8 mouse cellular contexts compared by ENCODE assay signal in genomic region chr9:60276351-60276750, GRCm38 (mm10).
DNase-seq lines count a peak whose midpoint lies in the region; ATAC-seq and TF ChIP-seq lines count a peak whose summit lies in the region.

No protein-coding gene starts in this region.

- 17% methylated on average over 5 of the region's 5 CpGs for WGBS in lung, embryonic 14.5 days
- 38% methylated on average over 5 of the region's 5 CpGs for WGBS in lung, adult 2 months
- WGBS in hindbrain, postnatal 0 days = 27% methylated on average over 5 of the region's 5 CpGs
- WGBS in midbrain, postnatal 0 days = 20% methylated on average over 5 of the region's 5 CpGs

- H3K9ac ChIP-seq in lung, embryonic 14.5 days = no peak overlapping the region
- no peak overlapping the region for H3K9ac ChIP-seq in hindbrain, postnatal 0 days (replicated peaks; ENCODE audit: low read length)
- no peak overlapping the region for H3K9ac ChIP-seq in midbrain, postnatal 0 days (replicated peaks; ENCODE audit: low read length, poor library complexity, severe bottlenecking)

- H3K4me2 ChIP-seq in lung, embryonic 14.5 days = no peak overlapping the region
- no peak overlapping the region for H3K4me2 ChIP-seq in hindbrain, postnatal 0 days (ENCODE audit: low read depth, low read length)
- no peak overlapping the region for H3K4me2 ChIP-seq in midbrain, postnatal 0 days (ENCODE audit: low read depth, low read length, poor library complexity, severe bottlenecking)

- TF ChIP-seq POLR2A in lung, adult 2 months (IDR thresholded peaks at IDR 0.05; ENCODE audit: borderline replicate concordance, extremely low read depth, low read depth, low read length) = no peak

- ATAC-seq in lung, embryonic 14.5 days (ENCODE audit: insufficient read depth) = no peak
- no peak for ATAC-seq in hindbrain, postnatal 0 days
- no peak for ATAC-seq in midbrain, postnatal 0 days (ENCODE audit: low FRiP score)
- no peak for ATAC-seq in megakaryocyte, adult 5-6 weeks (ENCODE audit: poor library complexity, severe bottlenecking)

- TF ChIP-seq CTCF in lung, embryonic 14.5 days (IDR thresholded peaks at IDR 0.05; ENCODE audit: low read depth) = peak; percentile 58
- TF ChIP-seq CTCF in lung, adult 2 months (IDR thresholded peaks at IDR 0.05; ENCODE audit: insufficient read depth, low read length) = no peak
- TF ChIP-seq CTCF in hindbrain, postnatal 0 days (IDR thresholded peaks at IDR 0.05; ENCODE audit: low read depth) = peak; percentile 73
- TF ChIP-seq CTCF in midbrain, postnatal 0 days (IDR thresholded peaks at IDR 0.05) = peak; percentile 76

- H3K9me3 ChIP-seq in lung, embryonic 14.5 days (ENCODE audit: low read depth, low read length) = no peaks in the 10 kb centered on the region
- H3K9me3 ChIP-seq in hindbrain, postnatal 0 days (ENCODE audit: low read length) = no peaks in the 10 kb centered on the region
- no peaks in the 10 kb centered on the region for H3K9me3 ChIP-seq in midbrain, postnatal 0 days (ENCODE audit: low read length)

- peaks cover 19% of the 10 kb centered on the region for H3K4me1 ChIP-seq in lung, embryonic 14.5 days (ENCODE audit: insufficient read depth)
- H3K4me1 ChIP-seq in lung, adult 2 months (ENCODE audit: control insufficient read depth, insufficient read depth, low read length) = no peaks in the 10 kb centered on the region
- H3K4me1 ChIP-seq in hindbrain, postnatal 0 days (ENCODE audit: insufficient read depth, low read length) = no peaks in the 10 kb centered on the region
- H3K4me1 ChIP-seq in midbrain, postnatal 0 days (ENCODE audit: insufficient read depth, low read length) = no peaks in the 10 kb centered on the region

- H3K4me3 ChIP-seq in lung, embryonic 14.5 days (ENCODE audit: low read depth, low read length) = no peak overlapping the region
- H3K4me3 ChIP-seq in lung, adult 2 months (replicated peaks; ENCODE audit: extremely low read depth, low read depth, low read length) = no peak overlapping the region
- no peak overlapping the region for H3K4me3 ChIP-seq in hindbrain, postnatal 0 days (ENCODE audit: low read length)
- no peak overlapping the region for H3K4me3 ChIP-seq in midbrain, postnatal 0 days (ENCODE audit: low read depth, low read length)

- H3K27me3 ChIP-seq in lung, embryonic 14.5 days (ENCODE audit: insufficient read depth, low read length) = no peaks in the 10 kb centered on the region
- H3K27me3 ChIP-seq in hindbrain, postnatal 0 days (ENCODE audit: insufficient read depth, low read length) = no peaks in the 10 kb centered on the region
- H3K27me3 ChIP-seq in midbrain, postnatal 0 days (ENCODE audit: insufficient read depth, low read length) = no peaks in the 10 kb centered on the region

- no peaks in the 10 kb centered on the region for H3K36me3 ChIP-seq in lung, embryonic 14.5 days (ENCODE audit: insufficient read depth)
- H3K36me3 ChIP-seq in hindbrain, postnatal 0 days (ENCODE audit: insufficient read depth, low read length) = no peaks in the 10 kb centered on the region
- no peaks in the 10 kb centered on the region for H3K36me3 ChIP-seq in midbrain, postnatal 0 days (ENCODE audit: insufficient read depth, low read length)

- no peak overlapping the region for H3K27ac ChIP-seq in lung, embryonic 14.5 days (ENCODE audit: low read depth)
- no peak overlapping the region for H3K27ac ChIP-seq in hindbrain, postnatal 0 days
- H3K27ac ChIP-seq in midbrain, postnatal 0 days (ENCODE audit: low read depth, low read length) = no peak overlapping the region

- DNase-seq in cerebellum, postnatal 10 days = peak; percentile 38 to 55
- DNase-seq in cerebellum, adult 9-11 months = no peak
- peak; percentile 70 for DNase-seq in lung, embryonic 14.5 days
- no peak for DNase-seq in lung, adult 2 months
- DNase-seq in hindbrain, postnatal 0 days (ENCODE audit: low spot score) = peak; percentile 71
- peak; percentile 62 for DNase-seq in midbrain, postnatal 0 days (ENCODE audit: low spot score)
- no peak for DNase-seq in right cerebral cortex, postnatal 36 days (ENCODE audit: low spot score in 2 of 2)

Comparison
In these comparisons a context has a peak if more than half of its experiments do, and no peak if none do; other contexts are left out.
1. DNase-seq: peak in cerebellum, postnatal 10 days (2 of 2), lung, embryonic 14.5 days (single experiment), hindbrain, postnatal 0 days (single experiment) and midbrain, postnatal 0 days (single experiment); none in cerebellum, adult 9-11 months (single experiment), lung, adult 2 months (single experiment) and right cerebral cortex, postnatal 36 days (0 of 2).